Mouse (Mus musculus): ENCODE measurements around the gene Gm13023. TPM values are rescaled to one million over a fixed set of nuclear protein-coding genes. Genes with fewer than 3 reads are reported as not detected.

Gm13023 gene
- polyA plus RNA-seq (2021; fragmentation: Nextera tagmentation), result not detected in 2 replicates
- long read RNA-seq, experiment 1, result 0 reads
- long read RNA-seq, experiment 2, result 0 reads

DNA sequence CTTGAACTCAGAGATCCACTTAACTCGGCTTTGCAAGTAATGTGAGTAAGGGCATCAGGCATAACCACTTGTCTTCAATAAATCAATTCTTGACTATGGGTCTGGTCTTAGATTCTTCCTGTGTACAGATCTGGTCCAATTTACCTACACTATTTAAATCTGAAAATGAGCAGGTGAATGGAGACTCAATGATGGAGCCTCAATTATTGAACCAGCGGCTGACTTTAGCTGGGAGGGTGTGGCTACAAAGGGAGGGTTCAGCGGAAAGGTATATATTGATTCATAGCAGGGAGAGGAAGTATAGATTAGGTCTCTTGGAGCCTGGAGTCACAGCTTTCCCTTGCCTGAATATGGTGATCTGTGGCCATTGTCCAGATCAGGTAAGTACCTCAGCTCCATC is at the start of gene Gm13023:
Gene Gm13023 (plus strand): TSS at position 301 of the 400 bp plus-strand sequence.

DNA sequence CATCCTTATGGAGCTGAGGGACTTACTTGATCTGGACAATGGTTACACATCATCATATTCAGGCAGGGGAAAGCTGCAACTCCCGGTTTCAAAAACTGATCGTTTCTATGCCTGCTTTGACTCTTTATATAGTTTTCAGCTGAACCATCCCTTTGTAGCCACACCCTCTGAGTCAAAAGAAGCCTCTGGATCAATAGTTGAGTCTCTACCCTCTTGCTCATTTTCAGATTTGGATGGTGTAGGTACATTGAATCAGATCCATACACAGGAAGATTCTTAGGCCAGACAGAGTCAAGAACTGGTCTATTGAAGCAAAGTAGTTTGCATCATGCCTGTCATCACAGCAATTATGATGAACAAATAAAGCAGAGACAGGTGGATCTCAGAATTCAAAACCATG is 26.8 kb downstream of the Gm13023 start, which contains the start of gene Gm13084:
Gene Gm13084 (minus strand): TSS at position 101 of the 400 bp plus-strand sequence.

Other genes starting within 250 kb of the Gm13023 start
- gene BC080695, start 237.7 kb upstream of the Gm13023 start, polyA plus RNA-seq (2021; fragmentation: Nextera tagmentation), result not detected in 2 replicates
- not detected in 2 replicates for gene Gm13057, start 237.6 kb upstream of the Gm13023 start, polyA plus RNA-seq (2021; fragmentation: Nextera tagmentation)
- gene Gm13083, start 174.3 kb upstream of the Gm13023 start, polyA plus RNA-seq (2021; fragmentation: Nextera tagmentation), result not detected in 2 replicates
- not detected in 2 replicates for gene Gm13088, start 132.1 kb upstream of the Gm13023 start, polyA plus RNA-seq (2021; fragmentation: Nextera tagmentation)
- gene Gm13089, start 86.6 kb upstream of the Gm13023 start, polyA plus RNA-seq (2021; fragmentation: Nextera tagmentation), result not detected in 2 replicates
- not detected in 2 replicates for gene Gm13078, start 69.9 kb upstream of the Gm13023 start, polyA plus RNA-seq (2021; fragmentation: Nextera tagmentation)
- gene Gm13084, start 26.7 kb downstream of the Gm13023 start, polyA plus RNA-seq (2021; fragmentation: Nextera tagmentation), result not detected in 2 replicates
- gene Gm13103, start 57.1 kb downstream of the Gm13023 start, polyA plus RNA-seq (2021; fragmentation: Nextera tagmentation), result not detected in 2 replicates
- gene Pramef6, start 111.0 kb downstream of the Gm13023 start, polyA plus RNA-seq (2021; fragmentation: Nextera tagmentation), result not detected in 2 replicates
- not detected in 2 replicates for gene Pramef25, start 161.7 kb downstream of the Gm13023 start, polyA plus RNA-seq (2021; fragmentation: Nextera tagmentation)
- gene Gm13101, start 177.6 kb downstream of the Gm13023 start, polyA plus RNA-seq (2021; fragmentation: Nextera tagmentation), result not detected in 2 replicates
- gene Pramef17, start 205.0 kb downstream of the Gm13023 start, polyA plus RNA-seq (2021; fragmentation: Nextera tagmentation), result not detected in 2 replicates

All from left cerebral cortex, adult 6 months (tissue).